Mouse (Mus musculus) kidney, adult 2 months (tissue): ENCODE measurements at regions not wholly inside any gene's neighbourhood (a gene's known extent, or its start where the extent isn't known, plus 50 kb on each side); places are given as distances from the start of the nearest gene placed in this dataset.

Source experiments
- CTCF ChIP-seq: fragments of 200-500 bp; conservative IDR thresholded peaks from 2 replicates; pipeline ENCODE4 v1.5.1; 2011; ENCODE audit warnings: low read depth, mild to moderate bottlenecking, control low read depth, low read length, moderate library complexity, mixed read lengths; ENCODE audit not compliant: insufficient read depth, insufficient read length
- POLR2A ChIP-seq: fragments of 200-500 bp; IDR thresholded peaks from one replicate; pipeline ENCODE4 v1.6.1; 2011; ENCODE audit warnings: low read depth, low read length, control low read depth

GRCm38 (mm10) chr11:117567961-117568605 is 83.9 kb downstream of the Gm11733 start:
- TF ChIP-seq POLR2A (no peak), CTCF (no peak)
